Mouse (Mus musculus) cerebellum, adult 11 months (tissue): Measurements from ENCODE around the gene Xlr4b.
"Not testable (repeated sequence)": the region's sequence is repeated elsewhere in the genome, so short reads cannot be mapped to it uniquely, and the experiment has no call there.

Source experiments
- DNase-seq: peaks from one replicate; pipeline ENCODE4 v3.0.0; 2022

Xlr4b gene

GRCm38 (mm10) chrX:73213819-73214564 lies at the start of gene Xlr4b:
Xlr4b (plus strand) TSS chrX:73214333.
- DNase-seq = not testable (repeated sequence)

GRCm38 (mm10) chrX:73176889-73177288 lies 37.2 kb upstream of the Xlr4b start, which contains the start of gene Spin2d:
Spin2d (minus strand) TSS chrX:73176989.
- DNase-seq = not testable (repeated sequence)

DNA sequence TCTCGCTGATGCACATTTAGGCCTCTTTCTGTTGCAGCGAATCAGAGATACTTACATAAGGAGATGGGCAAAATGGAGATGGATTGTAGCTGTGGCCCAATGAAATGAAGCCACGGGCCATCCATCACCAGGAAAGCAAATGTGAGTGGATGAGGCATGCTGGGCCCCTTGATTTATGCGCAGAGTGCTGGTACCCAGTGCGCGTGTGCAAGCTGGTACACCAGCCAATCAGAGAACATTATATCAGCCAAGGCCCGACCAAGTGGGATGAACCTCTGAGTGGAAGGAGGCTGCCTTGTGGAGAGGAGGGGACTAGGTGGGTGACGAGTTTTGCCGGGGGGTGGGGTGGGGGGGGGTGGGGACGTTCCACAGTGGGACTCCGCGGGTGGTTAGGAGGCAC lies 22.2 kb upstream of the Xlr4b start, which contains the start of gene Xlr3b:
Gene Xlr3b (plus strand): TSS at position 274 of the 400 bp plus-strand sequence.
- DNase-seq = peak; percentile 4

DNA sequence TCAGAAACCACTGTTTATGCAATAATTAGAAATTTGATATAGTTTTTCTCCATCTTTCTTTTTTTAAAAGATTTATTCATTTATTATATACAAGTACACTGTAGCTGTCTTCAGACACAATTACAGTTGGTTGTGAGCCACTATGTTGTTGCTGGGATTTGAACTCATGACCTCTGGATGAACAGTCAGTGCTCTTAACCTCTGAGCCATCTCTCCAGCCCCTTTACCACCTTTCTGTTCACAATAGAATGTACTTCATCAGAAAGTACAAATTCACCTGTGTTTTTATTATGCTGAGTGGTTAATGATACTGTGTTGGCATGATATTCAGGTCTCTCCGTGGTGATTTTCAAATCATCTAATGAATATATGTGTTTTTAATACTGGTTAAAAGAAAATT lies 11.2 kb downstream of the Xlr4b start:
- no peak for DNase-seq

DNA sequence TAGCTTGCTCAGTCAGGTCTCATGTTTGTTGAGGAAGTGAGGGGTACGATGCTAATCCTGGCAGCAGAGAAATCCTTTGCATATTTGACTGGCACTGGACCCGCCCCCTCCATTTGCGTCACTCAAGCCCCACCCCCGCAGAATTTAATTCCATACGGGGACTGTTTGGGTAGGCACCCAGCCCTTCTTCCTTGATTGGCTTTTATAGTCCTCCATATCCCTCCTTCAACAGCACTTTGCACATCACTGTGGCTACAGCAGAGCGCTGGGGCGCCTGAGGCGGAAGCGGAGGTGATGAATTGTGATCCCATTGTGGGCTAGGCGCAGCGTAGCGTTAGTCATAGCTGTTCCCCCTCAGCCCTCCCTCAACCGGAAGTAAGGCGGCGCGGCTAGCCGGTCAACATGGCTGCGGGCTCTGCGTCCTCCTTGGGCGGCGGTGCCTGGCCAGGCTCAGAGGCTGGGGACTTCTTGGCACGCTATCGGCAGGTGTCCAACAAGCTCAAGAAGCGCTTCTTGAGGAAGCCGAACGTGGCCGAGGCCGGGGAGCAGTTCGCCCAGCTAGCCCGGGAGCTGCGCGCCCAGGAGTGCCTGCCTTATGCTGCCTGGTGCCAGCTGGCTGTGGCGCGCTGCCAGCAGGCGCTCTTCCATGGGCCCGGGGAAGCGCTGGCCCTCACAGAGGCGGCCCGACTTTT lies 13.9 kb downstream of the Xlr4b start, which contains the start of gene F8a:
Gene F8a (plus strand): TSS at position 378 of the 692 bp plus-strand sequence.
- DNase-seq = peak; percentile 70

DNA sequence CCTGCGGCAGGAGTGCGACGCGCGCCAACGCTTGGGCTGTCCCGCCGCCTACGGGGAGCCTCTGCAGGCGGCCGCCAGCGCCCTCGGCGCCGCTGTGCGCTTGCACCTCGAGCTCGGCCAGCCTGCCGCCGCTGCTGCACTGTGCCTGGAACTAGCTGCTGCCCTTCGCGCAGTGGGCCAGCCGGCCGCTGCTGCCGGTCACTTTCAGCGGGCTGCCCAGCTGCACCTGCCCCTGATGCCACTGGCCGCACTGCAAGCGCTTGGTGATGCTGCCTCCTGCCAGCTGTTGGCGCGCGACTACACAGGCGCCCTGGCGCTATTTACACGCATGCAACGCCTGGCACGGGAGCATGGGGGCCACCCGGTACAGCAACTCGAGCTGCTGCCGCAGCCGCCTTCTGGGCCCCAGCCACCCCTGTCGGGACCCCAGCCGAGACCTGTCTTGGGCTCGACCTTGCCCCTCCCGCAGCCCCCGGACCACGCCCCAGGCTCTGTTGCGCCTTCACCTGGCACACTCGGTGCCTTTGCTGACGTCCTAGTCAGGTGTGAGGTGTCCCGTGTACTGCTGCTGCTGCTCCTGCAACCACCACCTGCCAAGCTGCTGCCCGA lies 14.6 kb downstream of the Xlr4b start:
- DNase-seq = peak; percentile 52

DNA sequence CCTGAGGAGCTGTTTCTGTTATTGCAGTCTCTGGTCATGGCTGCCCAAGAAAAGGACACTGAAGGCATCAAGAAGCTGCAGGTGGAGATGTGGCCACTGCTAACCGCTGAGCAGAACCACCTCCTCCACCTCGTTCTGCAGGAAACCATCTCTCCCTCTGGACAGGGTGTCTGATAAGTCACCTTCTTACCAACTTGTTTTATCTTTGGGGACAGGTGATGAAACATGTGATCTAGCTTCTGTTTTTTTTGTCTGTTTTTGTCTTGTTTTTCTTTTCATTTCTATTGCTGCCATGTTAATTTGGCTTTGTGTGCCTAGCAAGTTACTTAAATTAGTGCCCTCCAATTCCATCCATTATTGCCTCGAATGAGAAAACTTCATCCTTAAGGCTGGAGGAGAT lies 15.2 kb downstream of the Xlr4b start:
- no peak for DNase-seq

- DNase-seq = not testable (repeated sequence)
Observed at GRCm38 (mm10) chrX:73242821-73243325, 28.7 kb downstream of the Xlr4b start, which contains the start of gene Xlr4c. Xlr4c (minus strand) TSS chrX:73243130.

DNA sequence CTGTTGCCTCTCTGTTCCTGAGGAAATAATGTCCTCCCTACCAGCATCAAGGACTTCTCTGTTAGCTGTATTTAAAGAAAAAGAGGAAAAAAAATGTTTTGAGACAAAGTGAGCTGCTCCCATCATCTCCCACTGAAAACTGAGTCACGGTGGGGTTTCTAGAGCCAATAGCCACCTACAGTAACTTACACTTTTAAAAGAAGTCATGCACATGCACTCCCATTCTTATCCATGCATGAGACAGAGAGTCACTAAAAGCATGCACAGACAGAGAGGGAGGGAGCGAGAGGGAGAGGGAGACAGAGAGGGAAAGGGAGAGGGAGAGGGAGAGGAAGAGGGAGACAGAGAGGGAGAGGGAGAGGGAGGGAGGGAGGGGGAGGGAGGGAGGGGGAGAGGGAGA lies 48.3 kb downstream of the Xlr4b start:
- DNase-seq = not testable (repeated sequence)

- not testable (repeated sequence) for DNase-seq
Observed at GRCm38 (mm10) chrX:73265270-73265669, 51.1 kb downstream of the Xlr4b start, which contains the start of gene Xlr3c. Xlr3c (minus strand) TSS chrX:73265390.
